Mouse (Mus musculus): ENCODE results near the gene Akap7. TPM values are rescaled to one million over a fixed set of nuclear protein-coding genes. Genes with fewer than 3 reads are reported as not detected.

The Akap7 gene
- 18.5 to 19.9 TPM (median 18.8 TPM) in 4 replicates for total RNA-seq (2023; ENCODE audit: inconsistent age)

GRCm38 (mm10) chr10:25307770-25308169, at the start of gene Akap7:
TSS of gene Akap7 (minus strand) at chr10:25307870.

Other genes starting within 250 kb of the Akap7 start
- 164 to 185 TPM (median 172 TPM) in 4 replicates for gene Epb41l2, start 51.9 kb upstream of the Akap7 start, total RNA-seq (2023; ENCODE audit: inconsistent age)
- gene Smlr1, start 228.4 kb upstream of the Akap7 start, total RNA-seq (2023; ENCODE audit: inconsistent age): not detected in 4 replicates

All from B cell, adult (primary cell).